Mouse (Mus musculus) hindbrain, embryonic 11.5 days (tissue): ENCODE measurements around the gene Smim26. TPM values are rescaled to one million over a fixed set of nuclear protein-coding genes. Genes with fewer than 3 reads are reported as not detected.

Experiments used
- ATAC-seq: fragments of 200-750 bp; cut with Nextera tagmentation; 2 replicates; pipeline ENCODE4 v1.8.0; 2017; ENCODE audit warnings: mild to moderate bottlenecking, moderate TSS enrichment, moderate library complexity; ENCODE audit not compliant: low FRiP score
- DNase-seq: peaks from one replicate; pipeline ENCODE4 v3.0.0-alpha.2; 2015; ENCODE audit warnings: low spot score
- H3K27ac ChIP-seq: fragments of 300-500 bp; sonication (generic); 2 replicates; pipeline ENCODE4 v1.5.1; 2014; ENCODE audit warnings: mild to moderate bottlenecking, low read depth, low read length
- H3K27me3 ChIP-seq: fragments of 300-500 bp; sonication (generic); 2 replicates; pipeline ENCODE4 v1.6.1; 2014; ENCODE audit warnings: mild to moderate bottlenecking, low read length, moderate library complexity, mixed read lengths; ENCODE audit not compliant: control insufficient read depth, insufficient read depth
- H3K36me3 ChIP-seq: fragments of 300-500 bp; sonication (generic); 2 replicates; pipeline ENCODE4 v1.6.1; 2014; ENCODE audit warnings: mild to moderate bottlenecking, low read length, moderate library complexity, mixed read lengths; ENCODE audit not compliant: control insufficient read depth, insufficient read depth
- H3K4me1 ChIP-seq: fragments of 300-500 bp; sonication (generic); replicated peaks from 2 replicates; pipeline ENCODE4 v1.6.1; 2014; ENCODE audit warnings: low read length, mixed read lengths; ENCODE audit not compliant: control insufficient read depth, insufficient read depth
- H3K4me2 ChIP-seq: fragments of 300-500 bp; sonication (generic); replicated peaks from 2 replicates; pipeline ENCODE4 v1.6.1; 2014; ENCODE audit warnings: mild to moderate bottlenecking, low read depth, low read length
- H3K4me3 ChIP-seq: fragments of 300-500 bp; sonication (generic); 2 replicates; pipeline ENCODE4 v1.5.1; 2014; ENCODE audit warnings: low read depth, low read length
- H3K9ac ChIP-seq: fragments of 300-500 bp; sonication (generic); 2 replicates; pipeline ENCODE4 v1.6.1; 2014; ENCODE audit warnings: low read depth, low read length
- H3K9me3 ChIP-seq: fragments of 300-500 bp; sonication (generic); 2 replicates; pipeline ENCODE4 v1.6.1; 2016; ENCODE audit warnings: low read length; ENCODE audit not compliant: control insufficient read depth
- WGBS: fragments of 180-500 bp; shearing (Covaris S2); extraction: QIAGEN DNeasy Blood & Tissue Kit; methylation state at CpG from one replicate; pipeline ENCODE4 v1.1.7; 2014; 5-methylcytosine and 5-hydroxymethylcytosine counted together
- polyA plus RNA-seq: library from polyadenylated mRNA; unstranded; fragments of >200 nt; fragmentation: Nextera tagmentation; extraction: Ambion mirVana; gene quantifications from 2 replicates; pipeline ENCODE4 v1.2.1, GENCODE M21; 2014

Smim26 gene
- polyA plus RNA-seq, 1 experiment from 2014 or later = 39.0 TPM

GRCm38 (mm10) chr2:144621491-144621890 is 27.6 kb downstream of the Smim26 start:
- DNase-seq (peak; percentile 12), ATAC-seq (no peak)
- Histone ChIP-seq H3K4me2 (no peak overlapping the region), H3K27ac (no peak overlapping the region), H3K9me3 (no peaks in the 10 kb centered on the region), H3K4me1 (no peaks in the 10 kb centered on the region), H3K27me3 (no peaks in the 10 kb centered on the region), H3K9ac (no peak overlapping the region), H3K4me3 (no peak overlapping the region), H3K36me3 (no peaks in the 10 kb centered on the region)
- 38% methylated on average over 6 of the region's 6 CpGs for WGBS

- DNase-seq (no peak), ATAC-seq (no peak)
- Histone ChIP-seq H3K27me3 (no peaks in the 10 kb centered on the region), H3K4me3 (no peak overlapping the region), H3K9me3 (no peaks in the 10 kb centered on the region), H3K4me2 (no peak overlapping the region), H3K4me1 (no peaks in the 10 kb centered on the region), H3K36me3 (no peaks in the 10 kb centered on the region), H3K27ac (no peak overlapping the region), H3K9ac (no peak overlapping the region)
- WGBS = 89% methylated on average over 2 of the region's 2 CpGs
Measured at GRCm38 (mm10) chr2:144633551-144633950, 39.7 kb downstream of the Smim26 start.

- H3K27me3 ChIP-seq = no peaks in the 10 kb centered on the region
- H3K9ac ChIP-seq = no peak overlapping the region
- H3K4me2 ChIP-seq = no peak overlapping the region
- no peaks in the 10 kb centered on the region for H3K36me3 ChIP-seq
- no peaks in the 10 kb centered on the region for H3K9me3 ChIP-seq
- WGBS = 79% methylated on average over 5 of the region's 5 CpGs
- H3K27ac ChIP-seq = no peak overlapping the region
- no peak overlapping the region for H3K4me3 ChIP-seq
- no peak for ATAC-seq
- DNase-seq = no peak
- H3K4me1 ChIP-seq = no peaks in the 10 kb centered on the region
Measured at GRCm38 (mm10) chr2:144634231-144634630, 40.4 kb downstream of the Smim26 start.

GRCm38 (mm10) chr2:144634729-144635128 is 40.9 kb downstream of the Smim26 start:
- Histone ChIP-seq H3K36me3 (no peaks in the 10 kb centered on the region), H3K9me3 (no peaks in the 10 kb centered on the region), H3K9ac (no peak overlapping the region), H3K4me3 (no peak overlapping the region), H3K27me3 (no peaks in the 10 kb centered on the region), H3K4me1 (no peaks in the 10 kb centered on the region), H3K4me2 (no peak overlapping the region), H3K27ac (no peak overlapping the region)
- WGBS = 93% methylated on average over 2 of the region's 2 CpGs
- no peak for ATAC-seq
- no peak for DNase-seq

- Histone ChIP-seq H3K27ac (no peak overlapping the region), H3K27me3 (no peaks in the 10 kb centered on the region), H3K9ac (no peak overlapping the region), H3K4me3 (no peak overlapping the region), H3K9me3 (no peaks in the 10 kb centered on the region), H3K36me3 (no peaks in the 10 kb centered on the region), H3K4me2 (no peak overlapping the region), H3K4me1 (no peaks in the 10 kb centered on the region)
- ATAC-seq (peak; percentile 68), DNase-seq (peak; percentile 81)
- WGBS = 25% methylated on average over 5 of the region's 5 CpGs
Measured at GRCm38 (mm10) chr2:144635644-144636320, 41.9 kb downstream of the Smim26 start.

GRCm38 (mm10) chr2:144637204-144637603 is 43.4 kb downstream of the Smim26 start:
- WGBS = 84% methylated on average over 4 of the region's 4 CpGs
- H3K9ac ChIP-seq = no peak overlapping the region
- H3K4me3 ChIP-seq = no peak overlapping the region
- no peaks in the 10 kb centered on the region for H3K4me1 ChIP-seq
- H3K27me3 ChIP-seq = no peaks in the 10 kb centered on the region
- H3K9me3 ChIP-seq = no peaks in the 10 kb centered on the region
- H3K36me3 ChIP-seq = no peaks in the 10 kb centered on the region
- DNase-seq (no peak), ATAC-seq (no peak)
- H3K27ac ChIP-seq = no peak overlapping the region
- H3K4me2 ChIP-seq = no peak overlapping the region

- 81% methylated on average over 12 of the region's 12 CpGs for WGBS
Measured at GRCm38 (mm10) chr2:144637671-144638395, 44.0 kb downstream of the Smim26 start.

GRCm38 (mm10) chr2:144638719-144639118 is 44.9 kb downstream of the Smim26 start:
- WGBS = 75% methylated on average over 4 of the region's 4 CpGs
- no peak for ATAC-seq
- no peak overlapping the region for H3K27ac ChIP-seq
- H3K9ac ChIP-seq = no peak overlapping the region
- H3K9me3 ChIP-seq = no peaks in the 10 kb centered on the region
- no peak overlapping the region for H3K4me3 ChIP-seq
- H3K36me3 ChIP-seq = no peaks in the 10 kb centered on the region
- peak; percentile 22 for DNase-seq
- H3K27me3 ChIP-seq = no peaks in the 10 kb centered on the region
- no peak overlapping the region for H3K4me2 ChIP-seq
- H3K4me1 ChIP-seq = no peaks in the 10 kb centered on the region

More at GRCm38 (mm10) chr2:144637671-144638395, 44.0 kb downstream of the Smim26 start:
- no peak for ATAC-seq
- Histone ChIP-seq H3K27me3 (no peaks in the 10 kb centered on the region), H3K27ac (no peak overlapping the region), H3K4me1 (no peaks in the 10 kb centered on the region), H3K9me3 (no peaks in the 10 kb centered on the region), H3K9ac (no peak overlapping the region), H3K4me3 (no peak overlapping the region), H3K4me2 (no peak overlapping the region), H3K36me3 (no peaks in the 10 kb centered on the region)
- no peak for DNase-seq

- no peak overlapping the region for H3K4me3 ChIP-seq
- no peaks in the 10 kb centered on the region for H3K27me3 ChIP-seq
- H3K4me2 ChIP-seq = no peak overlapping the region
- no peak overlapping the region for H3K9ac ChIP-seq
- no peaks in the 10 kb centered on the region for H3K4me1 ChIP-seq
- ATAC-seq (no peak), DNase-seq (peak; percentile 7)
- H3K36me3 ChIP-seq = no peaks in the 10 kb centered on the region
- H3K9me3 ChIP-seq = no peaks in the 10 kb centered on the region
- 76% methylated on average over 7 of the region's 7 CpGs for WGBS
- H3K27ac ChIP-seq = no peak overlapping the region
Measured at GRCm38 (mm10) chr2:144640101-144640500, 46.2 kb downstream of the Smim26 start.
